Mouse (Mus musculus) hindbrain, embryonic 16.5 days (tissue): Measurements from ENCODE around the gene Hes7. TPM values are rescaled to one million over a fixed set of nuclear protein-coding genes. Genes with fewer than 3 reads are reported as not detected.

Experiments
- ATAC-seq: fragments of 200-750 bp; cut with Nextera tagmentation; 2 replicates; pipeline ENCODE4 v1.8.0; 2017; ENCODE audit warnings: moderate TSS enrichment, moderate library complexity
- H3K27ac ChIP-seq: fragments of 300-500 bp; sonication (generic); 2 replicates; pipeline ENCODE4 v1.5.1; 2014; ENCODE audit warnings: low read depth, mild to moderate bottlenecking, control low read depth, low read length, moderate library complexity
- H3K27me3 ChIP-seq: fragments of 300-500 bp; sonication (generic); replicated peaks from 2 replicates; pipeline ENCODE4 v1.6.1; 2014; ENCODE audit warnings: low read length; ENCODE audit not compliant: control insufficient read depth, insufficient read depth
- H3K36me3 ChIP-seq: fragments of 300-500 bp; sonication (generic); 2 replicates; pipeline ENCODE4 v1.6.1; 2014; ENCODE audit warnings: mild to moderate bottlenecking, low read length, moderate library complexity, mixed read lengths; ENCODE audit not compliant: control insufficient read depth, insufficient read depth
- H3K4me1 ChIP-seq: fragments of 300-500 bp; sonication (generic); 2 replicates; pipeline ENCODE4 v1.6.1; 2014; ENCODE audit warnings: low read depth, low read length; ENCODE audit not compliant: control insufficient read depth, insufficient read depth
- H3K4me2 ChIP-seq: fragments of 300-500 bp; sonication (generic); 2 replicates; pipeline ENCODE4 v1.6.1; 2014; ENCODE audit warnings: mild to moderate bottlenecking, low read length, control low read depth, moderate library complexity
- H3K4me3 ChIP-seq: fragments of 300-500 bp; sonication (generic); 2 replicates; pipeline ENCODE4 v1.5.1; 2014; ENCODE audit warnings: mild to moderate bottlenecking, low read length, control low read depth, moderate library complexity
- H3K9ac ChIP-seq: fragments of 300-500 bp; sonication (generic); 2 replicates; pipeline ENCODE4 v1.6.1; 2014; ENCODE audit warnings: low read depth, mild to moderate bottlenecking, control low read depth, low read length, moderate library complexity
- H3K9me3 ChIP-seq: fragments of 300-500 bp; sonication (generic); 2 replicates; pipeline ENCODE4 v1.6.1; 2014; ENCODE audit warnings: mild to moderate bottlenecking, low read length, moderate library complexity; ENCODE audit not compliant: control insufficient read depth
- WGBS: fragments of 180-500 bp; shearing (Covaris S2); extraction: QIAGEN DNeasy Blood & Tissue Kit; methylation state at CpG from one replicate; pipeline ENCODE4 v1.1.7; 2014; 5-methylcytosine and 5-hydroxymethylcytosine counted together
- polyA plus RNA-seq: library from polyadenylated mRNA; unstranded; fragments of >200 nt; fragmentation: Nextera tagmentation; extraction: Ambion mirVana; gene quantifications from 2 replicates; pipeline ENCODE4 v1.2.1, GENCODE M21; 2015

The Hes7 gene
- polyA plus RNA-seq, 1 experiment from 2014 or later: 1.8 TPM

GRCm38 (mm10) chr11:69172606-69173005 is 52.4 kb downstream of the Hes7 start:
- WGBS: 90% methylated on average over 2 of the region's 2 CpGs
- no peak for ATAC-seq

More at GRCm38 (mm10) chr11:69172606-69173005, 52.4 kb downstream of the Hes7 start:
- Histone ChIP-seq H3K9me3 (no peaks in the 10 kb centered on the region), H3K4me1 (no peaks in the 10 kb centered on the region), H3K9ac (no peak overlapping the region), H3K27ac (no peak overlapping the region), H3K4me2 (no peak overlapping the region), H3K27me3 (no peaks in the 10 kb centered on the region), H3K4me3 (no peak overlapping the region), H3K36me3 (no peaks in the 10 kb centered on the region)

Other genes with a start within 250 kb of the Hes7 start
- 109 and 112 TPM in 2 replicates for gene Ndel1, start 248.5 kb upstream of the Hes7 start, polyA plus RNA-seq
- 0.04 TPM in 1 of 2 replicates, not detected in the other for gene Rnf222, start 231.9 kb upstream of the Hes7 start, polyA plus RNA-seq
- 487 and 500 TPM in 2 replicates for gene Rpl26, start 218.8 kb upstream of the Hes7 start, polyA plus RNA-seq
- gene Odf4, start 193.3 kb upstream of the Hes7 start, polyA plus RNA-seq: 0.34 and 0.67 TPM in 2 replicates
- gene Arhgef15, start 162.9 kb upstream of the Hes7 start, polyA plus RNA-seq: 27.2 and 33.9 TPM in 2 replicates
- gene Slc25a35, start 152.3 kb upstream of the Hes7 start, polyA plus RNA-seq: 2.3 and 3.4 TPM in 2 replicates
- gene Rangrf, start 145.2 kb upstream of the Hes7 start, polyA plus RNA-seq: 30.0 and 36.9 TPM in 2 replicates
- 12.9 and 16.4 TPM in 2 replicates for gene Pfas, start 111.9 kb upstream of the Hes7 start, polyA plus RNA-seq
- 62.9 and 66.0 TPM in 2 replicates for gene Ctc1, start 104.5 kb upstream of the Hes7 start, polyA plus RNA-seq
- 26.9 and 32.2 TPM in 2 replicates for gene Aurkb, start 74.8 kb upstream of the Hes7 start, polyA plus RNA-seq
- gene Borcs6, start 60.7 kb upstream of the Hes7 start, polyA plus RNA-seq: 18.1 and 20.9 TPM in 2 replicates
- 38.6 and 42.6 TPM in 2 replicates for gene Tmem107, start 49.6 kb upstream of the Hes7 start, polyA plus RNA-seq
- gene Vamp2, start 31.9 kb upstream of the Hes7 start, polyA plus RNA-seq: 402 and 475 TPM in 2 replicates
- 11.1 and 11.2 TPM in 2 replicates for gene Per1, start 25.2 kb upstream of the Hes7 start, polyA plus RNA-seq
- gene 9130213A22Rik, start 2.2 kb downstream of the Hes7 start, polyA plus RNA-seq: 0.94 and 1.2 TPM in 2 replicates
- gene Aloxe3, start 5.5 kb downstream of the Hes7 start, polyA plus RNA-seq: 8.1 and 8.5 TPM in 2 replicates
- gene Alox12b, start 36.6 kb downstream of the Hes7 start, polyA plus RNA-seq: 0.65 and 0.95 TPM in 2 replicates
- gene Alox8, start 77.4 kb downstream of the Hes7 start, polyA plus RNA-seq: 0.73 and 0.84 TPM in 2 replicates
- 0.51 and 0.69 TPM in 2 replicates for gene Gucy2e, start 116.6 kb downstream of the Hes7 start, polyA plus RNA-seq
- 15.5 and 16.4 TPM in 2 replicates for gene Cntrob, start 203.4 kb downstream of the Hes7 start, polyA plus RNA-seq
- gene Trappc1, start 203.6 kb downstream of the Hes7 start, polyA plus RNA-seq: 177 and 185 TPM in 2 replicates
- 4.9 and 6.0 TPM in 2 replicates for gene Kcnab3, start 205.9 kb downstream of the Hes7 start, polyA plus RNA-seq
- gene Rnf227, start 220.1 kb downstream of the Hes7 start, polyA plus RNA-seq: 239 and 257 TPM in 2 replicates
- gene Chd3, start 249.0 kb downstream of the Hes7 start, polyA plus RNA-seq: 68.0 and 73.2 TPM in 2 replicates